Mouse (Mus musculus): ENCODE data around the gene Tomm20. TPM values are rescaled to one million over a fixed set of nuclear protein-coding genes. Genes with fewer than 3 reads are reported as not detected.
"Not testable (repeated sequence)": the region's sequence is repeated elsewhere in the genome, so short reads cannot be mapped to it uniquely, and the experiment has no call there.

Gene Tomm20
- polyA plus RNA-seq, 1 experiment from 2014 or later, result 278 TPM

GRCm38 (mm10) chr8:126886741-126887638, 58.7 kb downstream of the Tomm20 start:
- Histone ChIP-seq H3K27me3 (replicated peaks; ENCODE audit: control insufficient read depth, insufficient read depth, low read length) (no peaks in the 10 kb centered on the region), H3K27ac (ENCODE audit: low read depth, low read length) (no peak overlapping the region), H3K4me2 (replicated peaks; ENCODE audit: low read depth) (no peak overlapping the region), H3K36me3 (ENCODE audit: control insufficient read depth, insufficient read depth) (no peaks in the 10 kb centered on the region), H3K4me1 (replicated peaks; ENCODE audit: control insufficient read depth, insufficient read depth, low read length) (0 out of 2 replicates have a peak, but pooled peaks cover 6% of the 10 kb centered on the region), H3K4me3 (ENCODE audit: low read depth, low read length) (no peak overlapping the region), H3K9ac (ENCODE audit: low read depth, low read length) (no peak overlapping the region), H3K9me3 (ENCODE audit: control insufficient read depth) (no peaks in the 10 kb centered on the region)
- ATAC-seq, result no peak
- WGBS, result 62% methylated on average over 8 of the region's 8 CpGs
- TF ChIP-seq CTCF (IDR thresholded peaks at IDR 0.05; ENCODE audit: low read depth), result no peak

DNA sequence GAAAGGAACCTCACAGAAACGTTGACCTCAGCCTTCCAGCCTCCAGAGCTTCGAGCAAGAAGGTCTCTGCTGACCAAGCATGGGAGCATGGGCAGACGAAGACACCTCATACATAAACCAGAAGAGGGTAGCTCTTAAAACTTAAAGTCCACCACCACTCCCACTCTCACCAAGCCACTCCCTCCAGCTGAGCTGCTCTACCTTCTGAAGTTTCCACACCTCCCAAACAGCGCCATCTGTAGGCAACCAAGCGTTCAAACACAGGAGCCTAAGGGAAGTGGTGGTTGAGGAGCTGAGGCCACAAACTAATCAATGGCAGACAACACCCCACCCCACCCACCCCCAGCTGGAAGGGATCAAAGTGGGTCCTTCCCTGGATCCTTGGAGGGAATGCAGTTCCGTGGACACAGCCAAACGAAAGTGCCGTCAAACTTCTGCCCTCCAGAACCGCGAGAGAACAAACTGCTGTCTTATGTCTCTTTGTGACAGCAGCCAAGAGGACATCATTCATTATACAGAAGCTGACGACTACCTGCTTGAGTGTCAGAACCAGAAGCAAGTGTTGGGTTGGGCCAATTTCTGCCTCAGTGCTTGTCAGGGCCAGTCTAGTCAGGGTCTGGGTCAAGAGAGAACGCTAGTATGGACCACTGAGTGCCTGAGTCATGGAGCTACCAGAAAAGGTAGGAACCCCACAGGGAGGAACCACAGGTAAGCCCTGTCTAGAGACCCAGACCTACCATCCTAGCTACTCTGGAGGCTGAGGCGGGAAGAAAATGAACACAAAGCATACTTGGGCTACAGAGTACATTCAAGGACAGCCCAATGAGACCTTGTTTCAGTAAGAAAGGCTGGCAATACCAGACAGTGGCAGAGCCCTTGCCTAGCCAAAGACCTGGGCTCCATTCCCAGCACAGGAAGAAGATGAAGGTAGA, 59.8 kb downstream of the Tomm20 start:
- ATAC-seq, result peak; percentile 62; the same call in 1 of the 2 replicates
- H3K9ac ChIP-seq (ENCODE audit: low read depth, low read length), result no peak overlapping the region
- 69% methylated on average over 13 of the region's 13 CpGs for WGBS

DNA sequence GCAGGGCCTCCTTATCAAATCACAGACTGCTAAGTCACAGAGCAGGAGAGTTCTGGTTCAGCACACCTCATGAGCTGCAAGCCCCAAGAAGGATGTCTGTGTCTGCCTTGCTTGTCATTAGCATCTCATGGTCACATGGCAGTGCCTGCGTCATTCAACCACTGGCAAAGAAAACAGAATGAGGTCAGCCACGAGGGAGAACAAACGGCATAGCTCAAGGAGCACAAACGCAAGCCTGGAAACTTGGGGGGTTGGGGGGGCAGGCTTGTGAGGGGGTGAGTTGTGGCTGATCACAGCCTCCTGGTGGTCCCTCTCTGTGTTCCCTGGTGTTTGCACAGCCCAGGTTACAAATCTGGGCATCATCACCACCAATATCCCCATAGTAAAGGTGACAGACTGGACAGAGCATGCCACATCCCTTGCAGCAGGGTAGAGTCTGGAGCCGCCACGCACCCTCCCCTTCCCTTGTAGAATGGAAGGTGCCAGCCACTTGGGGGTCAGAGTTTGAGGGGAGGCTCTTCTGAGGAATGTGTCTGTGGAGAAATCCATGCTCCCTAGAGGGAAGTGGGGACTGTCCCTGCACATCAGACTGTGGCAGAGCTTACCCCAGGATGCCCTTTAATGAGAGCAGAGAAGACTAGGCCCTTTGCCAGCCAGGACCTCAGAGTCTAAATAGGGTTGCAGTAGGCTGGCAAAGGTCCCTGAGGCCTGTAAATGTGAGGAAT, 61.3 kb downstream of the Tomm20 start:
- WGBS, result 51% methylated on average over 6 of the region's 6 CpGs
- no peaks in the 10 kb centered on the region for H3K9me3 ChIP-seq (ENCODE audit: control insufficient read depth)
- 0 out of 2 replicates have a peak, but pooled peaks cover 6% of the 10 kb centered on the region for H3K4me1 ChIP-seq (replicated peaks; ENCODE audit: control insufficient read depth, insufficient read depth, low read length)
- H3K36me3 ChIP-seq (ENCODE audit: control insufficient read depth, insufficient read depth), result no peaks in the 10 kb centered on the region
- H3K27ac ChIP-seq (ENCODE audit: low read depth, low read length), result no peak overlapping the region
- no peaks in the 10 kb centered on the region for H3K27me3 ChIP-seq (replicated peaks; ENCODE audit: control insufficient read depth, insufficient read depth, low read length)
- peak; percentile 35; the same call in 1 of the 2 replicates for ATAC-seq
- no peak for TF ChIP-seq CTCF (IDR thresholded peaks at IDR 0.05; ENCODE audit: low read depth)
- no peak overlapping the region for H3K9ac ChIP-seq (ENCODE audit: low read depth, low read length)
- H3K4me2 ChIP-seq (replicated peaks; ENCODE audit: low read depth), result no peak overlapping the region
- H3K4me3 ChIP-seq (ENCODE audit: low read depth, low read length), result no peak overlapping the region

More for the DNA sequence above, 59.8 kb downstream of the Tomm20 start:
- H3K27me3 ChIP-seq (replicated peaks; ENCODE audit: control insufficient read depth, insufficient read depth, low read length), result no peaks in the 10 kb centered on the region
- peak; percentile 75 for TF ChIP-seq CTCF (IDR thresholded peaks at IDR 0.05; ENCODE audit: low read depth)
- no peak overlapping the region for H3K4me3 ChIP-seq (ENCODE audit: low read depth, low read length)
- H3K9me3 ChIP-seq (ENCODE audit: control insufficient read depth), result no peaks in the 10 kb centered on the region
- H3K27ac ChIP-seq (ENCODE audit: low read depth, low read length), result peak overlapping the region; percentile 51
- 0 out of 2 replicates have a peak, but pooled peaks cover 6% of the 10 kb centered on the region for H3K4me1 ChIP-seq (replicated peaks; ENCODE audit: control insufficient read depth, insufficient read depth, low read length)
- no peak overlapping the region for H3K4me2 ChIP-seq (replicated peaks; ENCODE audit: low read depth)
- no peaks in the 10 kb centered on the region for H3K36me3 ChIP-seq (ENCODE audit: control insufficient read depth, insufficient read depth)

GRCm38 (mm10) chr8:126883752-126884151, 61.9 kb downstream of the Tomm20 start:
- ATAC-seq, result no peak
- no peak for TF ChIP-seq CTCF (IDR thresholded peaks at IDR 0.05; ENCODE audit: low read depth)
- H3K4me2 ChIP-seq (replicated peaks; ENCODE audit: low read depth), result no peak overlapping the region
- H3K27me3 ChIP-seq (replicated peaks; ENCODE audit: control insufficient read depth, insufficient read depth, low read length), result no peaks in the 10 kb centered on the region
- WGBS, result 64% methylated on average over 5 of the region's 5 CpGs
- H3K36me3 ChIP-seq (ENCODE audit: control insufficient read depth, insufficient read depth), result no peaks in the 10 kb centered on the region
- H3K9ac ChIP-seq (ENCODE audit: low read depth, low read length), result no peak overlapping the region
- 0 out of 2 replicates have a peak, but pooled peaks cover 6% of the 10 kb centered on the region for H3K4me1 ChIP-seq (replicated peaks; ENCODE audit: control insufficient read depth, insufficient read depth, low read length)
- no peak overlapping the region for H3K4me3 ChIP-seq (ENCODE audit: low read depth, low read length)
- H3K27ac ChIP-seq (ENCODE audit: low read depth, low read length), result no peak overlapping the region
- H3K9me3 ChIP-seq (ENCODE audit: control insufficient read depth), result no peaks in the 10 kb centered on the region

DNA sequence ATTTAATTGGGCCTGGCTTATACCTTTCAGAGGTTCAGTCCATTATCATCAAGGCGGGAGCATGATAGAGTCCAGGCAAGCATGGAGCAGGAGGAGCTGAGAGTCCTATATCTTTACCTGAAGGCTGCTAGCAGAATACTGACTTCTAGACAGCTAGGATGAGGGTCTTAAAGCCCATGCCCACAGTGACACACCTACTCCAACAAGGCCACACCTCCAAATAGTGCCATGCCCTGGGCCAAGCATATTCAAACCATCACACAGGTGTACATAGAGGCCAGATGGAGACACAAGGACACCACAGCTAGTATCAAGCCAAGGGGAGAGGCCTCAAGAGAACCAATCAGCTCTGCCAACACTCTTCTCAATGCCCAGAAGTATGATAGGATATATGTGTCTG, 63.1 kb downstream of the Tomm20 start:
- not testable (repeated sequence) for H3K4me3 ChIP-seq (ENCODE audit: low read depth, low read length); H3K36me3 ChIP-seq (ENCODE audit: control insufficient read depth, insufficient read depth); H3K9ac ChIP-seq (ENCODE audit: low read depth, low read length); H3K9me3 ChIP-seq (ENCODE audit: control insufficient read depth); H3K27me3 ChIP-seq (replicated peaks; ENCODE audit: control insufficient read depth, insufficient read depth, low read length); H3K4me1 ChIP-seq (replicated peaks; ENCODE audit: control insufficient read depth, insufficient read depth, low read length); H3K4me2 ChIP-seq (replicated peaks; ENCODE audit: low read depth); ATAC-seq; H3K27ac ChIP-seq (ENCODE audit: low read depth, low read length)
- 98% methylated on average over 1 of the region's 1 CpGs for WGBS

Measured in intestine, postnatal 0 days (tissue).